Mouse (Mus musculus): ENCODE data around the gene Lsm7. TPM values are rescaled to one million over a fixed set of nuclear protein-coding genes. Genes with fewer than 3 reads are reported as not detected.
A peak's percentile ranks its signal among the peaks of the same experiment; 100 is the strongest.

Lsm7 gene
- total RNA-seq, 1 experiment from 2014 or later = 50.7 TPM

DNA sequence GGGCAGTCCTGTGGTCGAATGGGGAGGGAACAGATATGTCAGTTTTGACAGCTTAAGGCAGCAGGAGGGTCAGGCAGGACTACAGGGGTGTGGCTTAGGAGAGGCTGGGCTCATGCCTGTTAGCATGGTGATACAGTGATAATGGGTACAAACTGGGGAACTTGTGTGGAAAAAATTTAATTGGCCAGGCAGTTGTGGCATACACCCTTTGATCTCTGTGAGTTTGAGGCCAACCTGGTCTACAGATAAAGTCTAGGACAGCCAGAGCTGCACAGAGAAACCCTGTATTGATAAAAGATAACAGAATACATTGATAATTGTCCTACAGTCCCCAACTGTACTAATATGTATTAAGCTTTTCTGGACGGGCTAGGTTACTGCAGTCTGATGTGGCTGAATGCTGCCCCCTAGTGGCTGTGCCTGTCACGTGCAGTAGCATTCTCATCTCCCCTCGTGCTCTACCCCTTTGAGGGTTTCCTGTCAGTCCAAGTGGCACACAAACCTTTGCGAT is 25.2 kb upstream of the Lsm7 start:
- peak; percentile 71 for ATAC-seq (ENCODE audit: extremely low read depth, insufficient number of reproducible peaks, low FRiP score, poor library complexity, severe bottlenecking)

DNA sequence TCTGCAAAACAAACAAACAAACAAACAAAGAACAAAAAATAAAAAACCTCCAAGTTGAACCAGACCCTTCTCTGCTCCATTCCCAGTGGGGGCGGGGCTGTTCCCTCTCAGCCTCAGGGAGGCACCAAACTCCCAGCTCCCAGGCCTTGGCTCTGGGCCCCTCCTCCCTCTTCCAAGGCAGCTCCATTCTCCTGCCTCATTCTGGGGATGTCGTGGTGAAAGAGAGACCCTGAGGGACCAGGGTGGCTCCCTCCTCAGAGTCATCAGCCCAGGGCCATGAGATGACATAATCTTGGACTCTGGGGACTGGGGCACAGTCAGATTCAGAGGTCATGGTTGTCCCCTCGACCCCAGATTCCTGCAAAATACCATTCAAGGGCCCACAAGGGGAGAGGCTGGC is 21.6 kb upstream of the Lsm7 start:
- no peak for ATAC-seq (ENCODE audit: extremely low read depth, insufficient number of reproducible peaks, low FRiP score, poor library complexity, severe bottlenecking)

DNA sequence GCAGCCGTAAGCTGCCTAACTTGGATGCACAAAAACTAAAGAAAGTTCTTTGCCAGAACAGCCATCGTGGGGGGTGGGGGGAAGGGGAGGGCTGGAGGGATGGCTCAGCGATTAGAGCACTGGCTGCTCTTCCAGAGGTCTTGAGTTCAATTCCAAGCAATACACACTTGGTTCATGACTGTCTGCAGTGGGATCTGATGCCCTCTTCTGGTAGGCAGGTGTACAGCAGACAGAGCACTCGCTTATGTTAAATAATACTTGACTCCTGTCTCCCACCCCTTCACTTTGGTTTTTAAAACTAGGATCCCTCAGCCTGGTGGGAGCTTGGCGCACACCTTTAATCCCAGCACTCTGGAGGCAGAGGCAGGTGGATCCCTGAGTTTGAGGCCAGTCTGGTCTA is 21.0 kb upstream of the Lsm7 start:
- peak; percentile 63 for ATAC-seq (ENCODE audit: extremely low read depth, insufficient number of reproducible peaks, low FRiP score, poor library complexity, severe bottlenecking)

DNA sequence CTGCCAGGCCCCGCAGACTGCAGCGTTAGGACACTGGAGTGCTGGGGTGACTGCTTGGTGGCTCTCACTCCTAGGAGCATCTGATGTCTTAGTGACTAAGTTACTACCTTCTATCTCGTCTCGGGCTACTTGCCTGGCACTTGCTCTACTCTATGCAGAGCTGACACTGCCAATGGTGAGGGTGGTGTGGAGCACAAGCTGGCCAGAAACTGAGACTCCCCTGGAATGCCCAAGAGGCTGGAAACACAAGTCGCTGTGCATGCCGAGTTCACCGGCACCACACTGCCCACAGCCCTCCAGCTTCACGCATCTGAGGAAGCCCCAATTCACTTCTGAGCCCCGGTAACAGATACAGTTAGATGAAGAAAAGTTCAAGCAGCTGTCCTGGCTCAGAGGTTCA is 19.0 kb upstream of the Lsm7 start:
- no peak for ATAC-seq (ENCODE audit: extremely low read depth, insufficient number of reproducible peaks, low FRiP score, poor library complexity, severe bottlenecking)

DNA sequence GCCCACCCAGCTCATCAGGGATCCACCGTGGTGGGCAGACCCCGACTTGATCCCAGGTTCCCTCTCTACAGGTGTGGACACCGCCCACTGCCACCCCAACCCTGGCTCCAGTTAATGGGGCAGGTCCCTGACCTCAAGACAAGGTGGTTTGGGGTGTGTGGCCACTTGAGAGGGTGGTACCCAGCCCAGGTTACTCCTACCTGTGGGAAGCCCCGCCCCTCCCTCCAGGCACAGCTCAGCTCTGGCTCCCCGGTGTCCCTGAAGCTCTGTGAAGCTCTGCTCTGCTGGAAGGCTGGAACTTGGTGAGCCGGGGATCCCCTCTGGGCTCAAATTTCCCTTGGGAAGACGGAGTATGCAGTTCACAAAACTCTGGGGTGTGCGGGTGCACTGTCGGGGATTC is 16.6 kb upstream of the Lsm7 start, which contains the start of gene Tmprss9:
Gene Tmprss9 (plus strand): TSS at position 268 of the 400 bp plus-strand sequence.
- ATAC-seq (ENCODE audit: extremely low read depth, insufficient number of reproducible peaks, low FRiP score, poor library complexity, severe bottlenecking) = no peak

DNA sequence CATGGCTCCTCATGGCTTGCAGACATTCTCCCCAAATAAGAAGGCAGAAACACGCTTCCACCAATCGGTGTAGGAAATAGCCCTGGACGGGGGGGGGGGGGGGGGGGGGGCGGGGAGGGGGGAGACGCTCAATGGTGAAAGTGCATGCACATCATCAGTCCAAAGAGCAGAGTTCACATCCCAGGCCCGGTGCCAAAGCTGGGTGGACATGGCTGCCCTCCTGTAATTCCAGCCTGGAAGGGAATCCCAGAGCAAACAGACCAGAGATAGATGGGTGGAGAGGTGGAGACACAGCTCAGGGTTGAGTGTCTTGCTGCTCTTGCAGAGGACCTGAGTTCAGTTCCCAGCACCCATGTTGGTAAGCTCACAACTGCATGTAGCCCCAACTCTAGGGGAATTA is 16.0 kb upstream of the Lsm7 start:
- ATAC-seq (ENCODE audit: extremely low read depth, insufficient number of reproducible peaks, low FRiP score, poor library complexity, severe bottlenecking) = no peak

DNA sequence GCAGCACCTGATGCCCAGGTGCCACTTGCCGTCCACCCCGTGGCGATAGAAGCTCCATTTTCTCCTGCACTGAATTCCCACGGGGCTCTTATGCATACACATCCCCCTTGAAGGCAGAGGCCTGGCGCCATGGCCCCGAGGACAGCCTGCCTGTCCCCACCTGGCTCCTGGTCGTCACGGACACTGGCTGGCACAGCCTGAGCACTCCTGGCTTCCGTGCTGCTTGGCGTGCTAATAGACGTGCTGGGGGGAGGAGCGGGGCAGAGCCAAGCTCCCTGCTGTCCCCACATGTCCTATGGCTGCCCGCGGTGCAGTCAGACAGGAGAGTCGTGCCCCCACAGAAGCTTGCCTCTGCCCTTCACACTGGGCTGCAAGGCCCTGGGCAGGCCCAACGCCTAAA is 9.4 kb upstream of the Lsm7 start:
- ATAC-seq (ENCODE audit: extremely low read depth, insufficient number of reproducible peaks, low FRiP score, poor library complexity, severe bottlenecking) = no peak

DNA sequence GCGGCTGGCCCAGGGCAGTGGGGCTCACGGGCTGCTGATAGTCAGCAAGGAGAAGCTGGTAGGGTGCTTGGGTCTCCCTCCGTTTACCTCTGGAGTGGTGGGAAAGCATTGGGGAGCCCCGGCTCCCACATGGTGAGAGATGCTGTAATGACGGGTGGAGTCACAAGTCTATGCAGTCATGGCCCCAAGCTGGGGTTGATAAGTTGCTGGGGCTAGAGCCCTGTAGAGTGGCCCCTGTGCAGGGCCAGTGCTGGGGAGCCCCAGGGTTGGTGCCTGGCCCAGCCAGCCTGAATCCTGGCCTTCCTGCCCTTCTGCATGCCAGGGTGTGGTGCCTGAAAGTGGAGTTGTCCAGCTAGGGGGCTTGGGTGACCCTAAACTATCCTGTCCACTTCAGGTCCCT is 7.3 kb upstream of the Lsm7 start:
- no peak for ATAC-seq (ENCODE audit: extremely low read depth, insufficient number of reproducible peaks, low FRiP score, poor library complexity, severe bottlenecking)

DNA sequence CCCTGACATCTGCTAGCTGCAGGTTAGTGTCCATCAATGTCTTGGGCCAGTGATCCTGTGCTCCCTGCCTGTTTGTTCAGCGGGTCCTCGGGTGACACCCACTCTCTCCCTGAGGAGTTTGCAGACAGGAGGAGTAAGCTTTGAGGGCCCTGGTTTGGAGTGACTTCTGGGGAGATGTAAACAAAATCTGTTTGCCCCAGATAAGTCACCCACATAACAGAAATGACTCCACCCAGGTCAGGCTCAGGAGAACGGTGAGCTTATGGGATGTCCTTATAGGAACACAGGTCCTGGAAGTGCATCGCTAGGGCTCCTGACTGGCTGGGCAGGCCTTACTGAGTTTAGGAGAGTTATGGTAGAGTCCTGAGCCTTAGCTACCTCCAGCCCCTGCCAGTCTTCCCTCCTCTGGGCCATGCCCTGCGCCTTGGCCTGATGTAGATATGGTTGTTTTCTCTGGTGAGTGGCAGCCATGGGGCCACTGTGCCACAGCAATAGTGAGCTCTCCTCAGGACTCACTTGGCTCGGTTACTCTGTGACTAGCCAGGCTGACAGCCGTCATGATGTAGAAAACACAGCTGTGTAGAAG is 3.4 kb upstream of the Lsm7 start:
- ATAC-seq (ENCODE audit: extremely low read depth, insufficient number of reproducible peaks, low FRiP score, poor library complexity, severe bottlenecking) = no peak

DNA sequence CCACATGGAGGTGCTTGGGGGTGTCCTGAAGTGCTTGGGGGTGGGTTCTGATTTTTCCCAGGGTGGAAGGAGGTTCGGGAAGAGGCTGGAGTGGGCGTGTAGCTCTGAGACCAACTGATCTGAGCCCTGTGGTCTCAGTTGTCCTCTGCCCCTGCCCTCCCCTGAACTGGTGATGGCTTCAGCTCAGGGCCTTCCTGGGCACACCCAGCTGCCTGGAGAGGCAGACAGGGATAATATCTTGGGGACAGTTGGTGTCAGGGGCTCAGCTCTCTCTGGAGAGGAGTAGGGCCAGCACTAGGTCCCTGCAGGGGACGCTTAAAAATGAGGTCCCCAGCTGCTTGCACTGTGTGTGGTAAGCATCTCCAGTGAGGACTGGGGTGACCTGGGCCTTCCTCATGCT is 2.8 kb upstream of the Lsm7 start:
- no peak for ATAC-seq (ENCODE audit: extremely low read depth, insufficient number of reproducible peaks, low FRiP score, poor library complexity, severe bottlenecking)

DNA sequence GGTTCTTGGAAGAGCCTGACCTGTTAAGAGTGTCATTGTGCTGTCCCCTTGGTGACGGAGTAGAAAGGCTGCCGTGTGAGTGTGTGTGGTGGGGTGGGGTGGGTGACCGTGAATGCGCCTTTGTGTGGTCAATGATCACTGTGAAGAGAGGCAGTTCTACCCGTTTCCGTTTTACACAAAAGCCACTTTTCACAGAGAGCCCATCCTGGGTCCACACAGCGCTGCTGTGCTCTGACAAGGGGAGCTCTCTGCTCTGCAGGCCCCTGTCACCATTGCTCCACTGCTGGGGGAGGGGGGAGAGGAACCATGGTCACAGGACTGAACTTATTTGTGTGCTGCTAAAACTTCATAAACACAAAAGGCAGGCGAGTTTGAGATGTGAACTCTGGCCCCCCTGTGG is 2.4 kb upstream of the Lsm7 start:
- no peak for ATAC-seq (ENCODE audit: extremely low read depth, insufficient number of reproducible peaks, low FRiP score, poor library complexity, severe bottlenecking)

DNA sequence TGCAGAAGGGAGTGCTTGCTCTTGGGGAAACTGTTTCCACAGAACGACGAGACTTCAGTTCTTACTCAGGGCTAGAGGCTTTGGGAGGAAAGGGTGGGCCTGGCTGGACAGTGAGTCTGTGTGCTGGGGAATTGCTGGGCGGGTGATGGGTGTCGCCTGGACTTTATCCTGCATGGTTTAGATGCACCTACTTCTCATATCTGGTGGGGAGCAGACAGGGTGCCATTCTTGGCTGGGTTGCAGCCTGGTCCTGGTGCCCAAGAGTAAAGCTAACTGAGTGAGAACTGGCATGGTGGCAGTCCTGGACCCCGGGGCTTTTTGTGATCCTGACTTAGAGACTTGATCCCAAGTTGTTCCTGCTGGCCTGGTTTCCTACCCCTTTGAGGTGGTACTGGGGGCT is 1.9 kb upstream of the Lsm7 start:
- ATAC-seq (ENCODE audit: extremely low read depth, insufficient number of reproducible peaks, low FRiP score, poor library complexity, severe bottlenecking) = no peak

DNA sequence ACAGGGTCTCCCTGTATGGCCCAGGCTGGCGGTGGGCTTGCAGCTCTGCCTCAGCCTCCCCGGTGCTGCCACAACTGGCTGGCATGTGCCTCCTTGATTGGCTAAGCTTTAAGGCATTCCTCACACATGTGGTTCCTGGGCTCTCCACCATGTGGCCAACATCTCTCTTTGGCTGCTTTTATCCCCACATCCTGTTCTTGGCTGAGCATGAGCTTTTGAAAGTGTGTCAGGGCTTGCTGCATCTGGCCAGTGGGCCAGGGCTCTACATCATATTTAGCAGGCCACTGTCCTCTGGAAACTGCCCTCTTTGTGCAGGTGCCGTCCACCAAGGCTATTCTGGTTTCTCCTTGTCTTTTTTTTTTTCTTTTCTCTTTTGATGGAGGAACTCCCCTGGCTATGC is 1.3 kb upstream of the Lsm7 start:
- ATAC-seq (ENCODE audit: extremely low read depth, insufficient number of reproducible peaks, low FRiP score, poor library complexity, severe bottlenecking) = no peak

DNA sequence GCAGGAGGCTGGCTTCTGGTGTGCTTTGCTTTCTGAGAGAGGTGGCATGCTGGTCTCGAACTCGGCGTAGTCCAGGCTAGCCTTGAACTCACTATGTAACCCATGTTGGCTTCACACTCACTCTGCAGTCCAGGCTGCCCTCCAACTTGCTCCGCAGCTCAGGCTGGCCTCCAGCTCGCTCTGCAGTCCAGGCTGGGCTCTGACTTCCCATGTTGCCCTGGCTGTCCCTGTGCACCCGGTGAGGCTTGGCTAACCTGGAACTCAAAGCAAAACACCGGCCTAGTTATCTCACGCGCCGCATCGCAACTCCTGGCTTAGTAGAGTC is 702 bp upstream of the Lsm7 start:
- ATAC-seq (ENCODE audit: extremely low read depth, insufficient number of reproducible peaks, low FRiP score, poor library complexity, severe bottlenecking) = no peak

DNA sequence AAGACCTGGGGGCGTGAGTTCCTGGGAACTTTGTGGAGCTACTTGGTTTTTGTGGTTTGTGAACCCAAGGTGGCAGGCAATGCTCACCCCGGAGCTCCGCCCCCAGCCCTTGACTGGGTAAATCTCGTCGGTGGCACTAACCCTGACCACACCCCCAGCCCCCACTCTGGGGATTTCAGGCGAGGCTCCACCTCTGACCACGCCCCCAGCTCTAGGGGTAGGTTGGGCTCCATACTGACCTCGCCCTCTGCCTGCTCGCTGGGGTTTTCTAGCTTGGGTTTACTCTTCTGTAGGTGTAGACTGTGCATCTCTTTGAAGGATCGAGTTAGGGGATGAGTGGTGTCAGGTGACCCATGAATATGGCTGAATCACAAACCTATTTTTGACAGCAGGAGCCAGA is 6.4 kb downstream of the Lsm7 start:
- ATAC-seq (ENCODE audit: extremely low read depth, insufficient number of reproducible peaks, low FRiP score, poor library complexity, severe bottlenecking) = peak; percentile 50

DNA sequence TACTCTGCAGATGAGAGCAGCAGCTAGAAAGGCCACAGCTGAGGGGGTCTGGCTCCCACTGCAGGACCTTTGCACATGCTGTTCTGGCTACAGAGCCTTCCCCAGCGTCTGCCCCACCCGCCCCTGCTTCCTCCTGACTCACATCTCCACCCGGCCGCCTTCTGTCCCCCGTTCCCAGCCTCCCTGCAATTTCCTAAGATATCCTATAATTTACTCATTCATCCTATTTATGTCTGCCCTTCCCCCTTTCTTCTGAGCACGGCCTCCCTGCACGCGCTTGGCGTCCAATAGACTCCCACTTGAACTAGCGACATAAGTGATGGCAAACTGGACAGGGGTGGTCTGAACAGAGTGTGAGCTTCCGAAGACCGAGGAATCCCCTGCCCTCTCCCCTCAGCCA is 9.3 kb downstream of the Lsm7 start:
- ATAC-seq (ENCODE audit: extremely low read depth, insufficient number of reproducible peaks, low FRiP score, poor library complexity, severe bottlenecking) = no peak

DNA sequence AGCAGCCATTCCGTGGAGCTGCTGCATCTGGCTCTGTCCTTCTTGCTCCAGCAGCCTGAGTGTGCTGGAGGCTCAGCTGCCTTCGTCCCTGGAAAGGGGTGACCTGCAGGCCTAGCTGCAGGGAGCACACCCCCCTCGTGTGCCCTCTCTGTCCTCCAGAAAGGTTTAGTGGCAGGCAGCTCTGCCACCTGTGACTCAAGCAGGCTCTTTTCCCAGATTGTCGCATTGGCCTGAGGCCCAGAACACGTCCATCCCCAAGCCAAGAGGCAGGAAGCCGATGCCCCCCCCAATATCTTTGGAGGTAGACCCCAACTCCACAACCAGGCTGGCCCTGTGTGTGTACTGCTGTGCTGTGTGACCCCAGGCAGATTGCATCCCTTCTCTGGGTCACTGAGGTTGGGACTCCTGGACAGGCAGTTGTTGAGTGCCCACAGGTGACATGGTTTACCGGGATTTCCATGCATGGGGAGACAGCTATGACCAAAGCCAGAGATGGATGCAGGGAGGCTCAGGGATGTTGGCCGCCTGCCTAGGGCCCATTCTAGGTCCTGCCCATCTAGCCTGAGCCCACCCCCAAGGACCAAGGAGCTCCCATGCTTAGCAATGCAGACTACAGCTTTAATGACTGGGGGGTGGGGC is 9.8 kb downstream of the Lsm7 start:
- ATAC-seq (ENCODE audit: extremely low read depth, insufficient number of reproducible peaks, low FRiP score, poor library complexity, severe bottlenecking) = no peak

DNA sequence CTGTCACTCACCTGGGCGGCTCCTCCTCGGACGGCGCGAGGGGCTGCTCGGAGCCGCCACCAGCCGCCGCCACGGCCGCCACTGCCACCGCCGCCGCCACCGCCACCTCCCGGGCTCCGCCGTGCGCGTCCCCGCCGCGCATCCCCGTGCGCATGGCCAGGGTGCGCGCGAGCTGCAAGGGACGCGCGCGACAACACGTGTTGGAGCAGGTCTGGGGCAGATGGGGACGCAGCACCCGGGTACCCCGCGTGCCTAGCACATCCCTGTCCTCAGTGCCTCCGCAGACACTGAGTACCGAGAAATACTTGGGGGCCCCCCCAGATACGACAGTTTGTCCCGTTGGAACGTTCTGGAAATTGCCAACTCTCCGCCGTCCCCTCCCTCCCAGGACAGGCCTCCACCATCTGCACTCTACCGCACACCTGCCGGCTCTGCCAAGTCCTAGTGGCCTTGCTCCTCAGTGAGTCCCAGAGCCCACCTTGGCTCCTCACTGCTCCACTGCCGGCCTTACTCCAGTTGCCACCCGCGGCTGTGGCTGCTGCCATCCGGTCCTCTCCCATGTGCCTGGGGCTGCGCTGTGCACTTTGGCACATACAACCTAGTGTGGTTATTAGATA is 11.0 kb downstream of the Lsm7 start, which contains the start of gene Lingo3:
Gene Lingo3 (minus strand): TSS at position 109 of the 617 bp plus-strand sequence.
- ATAC-seq (ENCODE audit: extremely low read depth, insufficient number of reproducible peaks, low FRiP score, poor library complexity, severe bottlenecking) = no peak

DNA sequence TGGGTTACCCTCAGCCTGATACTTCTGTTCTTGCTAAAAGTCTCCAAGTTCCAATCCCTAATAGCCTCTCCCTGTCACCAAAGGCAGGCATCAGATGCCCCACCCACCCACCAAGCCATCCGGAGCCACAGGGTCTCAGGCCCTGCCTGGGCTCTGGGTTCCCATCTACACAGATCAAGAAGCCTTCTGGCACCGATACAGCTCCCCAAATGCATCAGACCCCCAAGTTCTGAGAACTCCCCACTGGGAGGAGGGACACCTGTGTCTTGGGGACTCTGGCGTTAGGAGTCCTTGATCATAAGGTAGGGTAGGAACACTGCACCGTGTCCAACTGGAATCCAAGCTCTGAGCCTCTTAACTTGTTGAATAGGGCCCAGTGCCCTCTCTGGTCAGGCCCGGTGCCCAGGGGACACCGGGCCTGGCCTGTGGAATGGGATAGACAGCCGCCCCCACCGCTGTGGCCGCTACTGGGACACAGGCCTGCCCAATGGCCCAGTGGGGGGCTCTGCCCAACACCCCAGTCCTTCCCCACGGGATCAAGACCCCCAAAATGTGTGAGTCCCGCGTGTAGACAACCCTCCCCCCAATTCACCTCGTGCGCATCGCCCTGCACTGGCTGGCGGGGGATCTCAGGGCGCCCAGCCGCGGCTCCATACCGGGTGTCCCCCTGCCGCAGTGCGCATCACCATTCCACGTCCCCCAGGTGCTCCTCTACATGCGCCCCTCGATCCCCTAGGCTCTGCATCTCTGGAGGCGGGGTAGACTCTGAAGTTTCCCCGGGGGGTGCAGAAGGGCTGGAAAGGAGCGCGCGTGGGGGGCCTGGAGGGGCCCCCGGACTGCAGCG is 11.7 kb downstream of the Lsm7 start:
- no peak for ATAC-seq (ENCODE audit: extremely low read depth, insufficient number of reproducible peaks, low FRiP score, poor library complexity, severe bottlenecking)

DNA sequence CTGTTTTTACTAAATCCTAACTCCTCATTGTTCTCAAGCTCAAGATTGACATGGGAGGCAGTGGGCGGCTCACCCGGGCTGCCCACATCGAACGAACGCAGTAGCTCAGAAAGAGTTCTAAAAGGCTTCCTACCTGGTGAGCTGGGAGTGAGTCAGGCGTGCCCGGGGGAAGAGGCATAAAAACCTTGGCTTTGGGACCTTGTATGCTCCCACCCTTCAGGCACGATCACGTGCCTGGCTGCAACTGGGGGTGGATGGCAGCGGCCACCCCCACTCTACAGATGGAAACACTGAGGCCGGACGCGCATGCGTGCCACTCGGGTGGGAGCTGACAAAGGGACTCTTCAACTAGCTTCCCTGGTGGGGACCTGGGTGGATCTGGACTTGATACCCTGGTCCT is 12.7 kb downstream of the Lsm7 start:
- no peak for ATAC-seq (ENCODE audit: extremely low read depth, insufficient number of reproducible peaks, low FRiP score, poor library complexity, severe bottlenecking)

Data from neutrophil, adult 5-6 weeks (primary cell).